Mouse (Mus musculus) heart, embryonic 14.5 days (tissue): Measurements from ENCODE around the gene 4930556J24Rik. TPM values are rescaled to one million over a fixed set of nuclear protein-coding genes. Genes with fewer than 3 reads are reported as not detected.

Experiments
- ATAC-seq: fragments of 200-750 bp; cut with Nextera tagmentation; 2 replicates; pipeline ENCODE4 v1.8.0; 2017; ENCODE audit warnings: low read depth, moderate TSS enrichment; ENCODE audit not compliant: insufficient number of reproducible peaks, insufficient read depth, low FRiP score
- H3K27ac ChIP-seq, 2 experiments: fragments of 200-500 bp in 1 of 2; fragments of 300-500 bp in 1 of 2; sonication (generic) in 1 of 2; replicated peaks in 1 of 2; 2 replicates each; pipeline ENCODE4 v1.5.1; 2012 to 2014; ENCODE audit warnings: low read depth in 2 of 2, low read length in 2 of 2, control low read depth in 1 of 2, mild to moderate bottlenecking in 1 of 2, mixed read lengths in 1 of 2; ENCODE audit not compliant: control insufficient read depth in 1 of 2, insufficient read depth in 1 of 2
- H3K27me3 ChIP-seq: fragments of 300-500 bp; sonication (generic); 2 replicates; pipeline ENCODE4 v1.6.1; 2014; ENCODE audit warnings: mild to moderate bottlenecking, low read length, control low read depth; ENCODE audit not compliant: control insufficient read depth, insufficient read depth
- H3K36me3 ChIP-seq: fragments of 300-500 bp; sonication (generic); 2 replicates; pipeline ENCODE4 v1.6.1; 2014; ENCODE audit warnings: mild to moderate bottlenecking, control low read depth, low read length, mixed read lengths; ENCODE audit not compliant: control insufficient read depth, insufficient read depth
- H3K4me1 ChIP-seq, 2 experiments: fragments of 200-500 bp in 1 of 2; fragments of 300-500 bp in 1 of 2; sonication (generic) in 1 of 2; 2 replicates each; pipeline ENCODE4 v1.6.1; 2012 to 2014; ENCODE audit warnings: low read length in 2 of 2, control low read depth in 1 of 2, mixed read lengths in 1 of 2; ENCODE audit not compliant: control insufficient read depth in 2 of 2, insufficient read depth in 2 of 2
- H3K4me2 ChIP-seq: fragments of 300-500 bp; sonication (generic); 2 replicates; pipeline ENCODE4 v1.6.1; 2014; ENCODE audit warnings: mild to moderate bottlenecking, low read length
- H3K4me3 ChIP-seq, 2 experiments: fragments of 200-500 bp in 1 of 2; fragments of 300-500 bp in 1 of 2; sonication (generic) in 1 of 2; 2 replicates each; pipeline ENCODE4 v1.5.1; 2012 to 2014; ENCODE audit warnings: low read length in 2 of 2, mild to moderate bottlenecking in 2 of 2, control low read depth in 1 of 2, low read depth in 1 of 2, moderate library complexity in 1 of 2; ENCODE audit not compliant: control insufficient read depth in 1 of 2, insufficient read depth in 1 of 2
- H3K9ac ChIP-seq: fragments of 300-500 bp; sonication (generic); 2 replicates; pipeline ENCODE4 v1.6.1; 2014; ENCODE audit warnings: mild to moderate bottlenecking, low read length
- H3K9me3 ChIP-seq: fragments of 300-500 bp; sonication (generic); 2 replicates; pipeline ENCODE4 v1.6.1; 2016; ENCODE audit warnings: low read length, control low read depth; ENCODE audit not compliant: control insufficient read depth
- WGBS: fragments of 180-500 bp; shearing (Covaris S2); extraction: QIAGEN DNeasy Blood & Tissue Kit; methylation state at CpG from one replicate; pipeline ENCODE4 v1.1.7; 2014; 5-methylcytosine and 5-hydroxymethylcytosine counted together
- polyA plus RNA-seq: library from polyadenylated mRNA; unstranded; fragments of >200 nt; fragmentation: Nextera tagmentation; extraction: Ambion mirVana; gene quantifications from 2 replicates; pipeline ENCODE4 v1.2.1, GENCODE M21; 2014

The 4930556J24Rik gene
- polyA plus RNA-seq, 1 experiment from 2014 or later = not detected

GRCm38 (mm10) chr11:3895933-3896332, 80.6 kb downstream of the 4930556J24Rik start:
- peaks cover 20% of the 10 kb centered on the region for H3K36me3 ChIP-seq
- no peak for ATAC-seq
- H3K9ac ChIP-seq = no peak overlapping the region
- no peak overlapping the region for H3K4me3 ChIP-seq
- H3K27me3 ChIP-seq = no peaks in the 10 kb centered on the region
- H3K27ac ChIP-seq = 0 out of 4 replicates have a peak overlapping the region, but pooled peaks of 1 of the 2 experiments have one; percentile 6
- 81% methylated on average over 1 of the region's 1 CpGs for WGBS
- H3K4me2 ChIP-seq = no peak overlapping the region
- peaks cover 7 to 16% of the 10 kb centered on the region in 2 experiments; a peak in 3 of 4 replicates for H3K4me1 ChIP-seq
- H3K9me3 ChIP-seq = no peaks in the 10 kb centered on the region

GRCm38 (mm10) chr11:3895458-3895857, 81.1 kb downstream of the 4930556J24Rik start:
- H3K4me2 ChIP-seq = peak overlapping the region; percentile 96
- no peaks in the 10 kb centered on the region for H3K9me3 ChIP-seq
- no peak for ATAC-seq

GRCm38 (mm10) chr11:3894406-3895281, 81.9 kb downstream of the 4930556J24Rik start, which contains the start of the genes 4921536K21Rik and Dusp18:
TSS of gene 4921536K21Rik (minus strand) at chr11:3895098.
TSS of gene Dusp18 (plus strand) at chr11:3895240.
- H3K4me1 ChIP-seq = peaks cover 4 to 10% of the 10 kb centered on the region in 2 experiments; a peak in 2 of 4 replicates
- H3K27ac ChIP-seq = peak within 1 kb of the TSS; percentile 77 to 78
- WGBS = 3% methylated on average over 46 of the region's 46 CpGs
- peaks cover 20% of the 10 kb centered on the region for H3K36me3 ChIP-seq
- no peaks in the 10 kb centered on the region for H3K9me3 ChIP-seq
- peak; percentile 93 for ATAC-seq
- H3K9ac ChIP-seq = peak within 1 kb of the TSS; percentile 77
- no peaks in the 10 kb centered on the region for H3K27me3 ChIP-seq
- H3K4me2 ChIP-seq = peak within 1 kb of the TSS; percentile 96
- H3K4me3 ChIP-seq = peak within 1 kb of the TSS; percentile 57 to 64

More at GRCm38 (mm10) chr11:3895458-3895857, 81.1 kb downstream of the 4930556J24Rik start:
- peaks cover 20% of the 10 kb centered on the region for H3K36me3 ChIP-seq
- peaks cover 7 to 16% of the 10 kb centered on the region in 2 experiments; a peak in 3 of 4 replicates for H3K4me1 ChIP-seq
- peak overlapping the region; percentile 10 to 77; a peak in 3 of 4 replicates for H3K27ac ChIP-seq
- 3% methylated on average over 10 of the region's 10 CpGs for WGBS
- peak overlapping the region; percentile 77 for H3K9ac ChIP-seq
- no peaks in the 10 kb centered on the region for H3K27me3 ChIP-seq
- H3K4me3 ChIP-seq = peak overlapping the region; percentile 57 to 64

GRCm38 (mm10) chr11:3893970-3894369, 82.6 kb downstream of the 4930556J24Rik start:
- Histone ChIP-seq H3K27ac (no peak overlapping the region), H3K36me3 (peaks cover 18% of the 10 kb centered on the region), H3K4me1 (peaks cover 4 to 10% of the 10 kb centered on the region in 2 experiments; a peak in 2 of 4 replicates), H3K4me3 (peak overlapping the region in 1 of 2 experiments; percentile 57; a peak in 1 of 4 replicates), H3K4me2 (peak overlapping the region; percentile 96), H3K9me3 (no peaks in the 10 kb centered on the region), H3K9ac (no peak overlapping the region), H3K27me3 (no peaks in the 10 kb centered on the region)
- WGBS = 78% methylated on average over 6 of the region's 6 CpGs
- no peak for ATAC-seq

Other genes starting within 250 kb of the 4930556J24Rik start
- gene Osbp2, start 112.9 kb downstream of the 4930556J24Rik start, polyA plus RNA-seq = 0.34 and 0.85 TPM in 2 replicates
- not detected in 2 replicates for gene 4921536K21Rik, start 81.7 kb downstream of the 4930556J24Rik start, polyA plus RNA-seq
- gene Dusp18, start 81.5 kb downstream of the 4930556J24Rik start, polyA plus RNA-seq = 11.5 and 11.6 TPM in 2 replicates
- 3.0 and 3.4 TPM in 2 replicates for gene Slc35e4, start 62.1 kb downstream of the 4930556J24Rik start, polyA plus RNA-seq
- 82.3 and 91.6 TPM in 2 replicates for gene Tcn2, start 44.6 kb downstream of the 4930556J24Rik start, polyA plus RNA-seq
- gene Pes1, start 12.8 kb downstream of the 4930556J24Rik start, polyA plus RNA-seq = 37.7 and 41.3 TPM in 2 replicates
- gene Gal3st1, start 6.9 kb upstream of the 4930556J24Rik start, polyA plus RNA-seq = 0.20 TPM in 1 of 2 replicates, not detected in the other
- not detected in 2 replicates for gene Sec14l4, start 54.7 kb upstream of the 4930556J24Rik start, polyA plus RNA-seq
- gene Sec14l3, start 88.1 kb upstream of the 4930556J24Rik start, polyA plus RNA-seq = not detected in 2 replicates
- gene Mtfp1, start 118.7 kb upstream of the 4930556J24Rik start, polyA plus RNA-seq = 28.8 and 32.3 TPM in 2 replicates
- gene Sec14l2, start 146.6 kb upstream of the 4930556J24Rik start, polyA plus RNA-seq = 0.58 TPM in 2 replicates
- gene Rnf215, start 158.4 kb upstream of the 4930556J24Rik start, polyA plus RNA-seq = 20.6 and 21.2 TPM in 2 replicates
- 3.0 and 3.2 TPM in 2 replicates for gene Ccdc157, start 183.5 kb upstream of the 4930556J24Rik start, polyA plus RNA-seq
- 31.6 and 34.3 TPM in 2 replicates for gene Sf3a1, start 183.6 kb upstream of the 4930556J24Rik start, polyA plus RNA-seq
- 10.0 and 10.3 TPM in 2 replicates for gene Tbc1d10a, start 210.0 kb upstream of the 4930556J24Rik start, polyA plus RNA-seq
- 5.7 and 5.9 TPM in 2 replicates for gene Castor1, start 241.4 kb upstream of the 4930556J24Rik start, polyA plus RNA-seq